Mouse (Mus musculus): Measurements from ENCODE around the gene Cntd1.

GRCm38 (mm10) chr11:101301299-101302003, 22.6 kb downstream of the Cntd1 start:
- TF ChIP-seq CTCF (conservative IDR thresholded peaks at IDR 0.05; ENCODE audit: insufficient read depth, insufficient read length, low read depth, low read length) (no peak), POLR2A (IDR thresholded peaks at IDR 0.05; ENCODE audit: low read depth, low read length) (no peak)
